Mouse (Mus musculus): ENCODE results near the gene Sdk2. TPM values are rescaled to one million over a fixed set of nuclear protein-coding genes. Genes with fewer than 3 reads are reported as not detected.

Gene Sdk2
- polyA plus RNA-seq, 1 experiment from 2014 or later, result 0.35 TPM

GRCm38 (mm10) chr11:113750571-113751483, 316.0 kb downstream of the Sdk2 start:
- H3K27me3 ChIP-seq (ENCODE audit: control insufficient read depth, insufficient read depth, low read depth, low read length), result no peaks in the 10 kb centered on the region
- peak overlapping the region; percentile 97 for H3K4me2 ChIP-seq (ENCODE audit: low read depth, low read length)
- peak overlapping the region; percentile 87 for H3K9ac ChIP-seq (ENCODE audit: low read depth, low read length)
- peak overlapping the region; percentile 75 for H3K4me3 ChIP-seq (ENCODE audit: low read depth, low read length)
- ATAC-seq (ENCODE audit: low read depth), result peak; percentile 45
- no peaks in the 10 kb centered on the region for H3K36me3 ChIP-seq (ENCODE audit: control insufficient read depth, insufficient read depth)
- WGBS (ENCODE audit: insufficient replicate concordance), result under 1% methylated on average over 66 of the region's 67 CpGs
- H3K27ac ChIP-seq (ENCODE audit: low read length), result peak overlapping the region; percentile 95
- H3K9me3 ChIP-seq (replicated peaks; ENCODE audit: control insufficient read depth, low read length), result no peaks in the 10 kb centered on the region
- H3K4me1 ChIP-seq (ENCODE audit: control insufficient read depth, low read depth, low read length), result peaks cover 49% of the 10 kb centered on the region

- peaks cover 56% of the 10 kb centered on the region for H3K4me1 ChIP-seq (ENCODE audit: control insufficient read depth, low read depth, low read length)
- peak overlapping the region; percentile 97 for H3K4me2 ChIP-seq (ENCODE audit: low read depth, low read length)
- ATAC-seq (ENCODE audit: low read depth), result peak; percentile 77
- no peaks in the 10 kb centered on the region for H3K27me3 ChIP-seq (ENCODE audit: control insufficient read depth, insufficient read depth, low read depth, low read length)
- WGBS (ENCODE audit: insufficient replicate concordance), result 7% methylated on average over 9 of the region's 9 CpGs
- peak overlapping the region; percentile 75 for H3K4me3 ChIP-seq (ENCODE audit: low read depth, low read length)
- peak overlapping the region; percentile 95 for H3K27ac ChIP-seq (ENCODE audit: low read length)
- no peaks in the 10 kb centered on the region for H3K9me3 ChIP-seq (replicated peaks; ENCODE audit: control insufficient read depth, low read length)
- no peaks in the 10 kb centered on the region for H3K36me3 ChIP-seq (ENCODE audit: control insufficient read depth, insufficient read depth)
- H3K9ac ChIP-seq (ENCODE audit: low read depth, low read length), result peak overlapping the region; percentile 87
These were observed 317.0 kb downstream of the Sdk2 start for GRCm38 (mm10) chr11:113749749-113750351.

- Histone ChIP-seq H3K4me3 (ENCODE audit: low read depth, low read length) (peak overlapping the region; percentile 75), H3K27me3 (ENCODE audit: control insufficient read depth, insufficient read depth, low read depth, low read length) (no peaks in the 10 kb centered on the region), H3K4me1 (ENCODE audit: control insufficient read depth, low read depth, low read length) (peaks cover 56% of the 10 kb centered on the region), H3K9me3 (replicated peaks; ENCODE audit: control insufficient read depth, low read length) (no peaks in the 10 kb centered on the region), H3K4me2 (ENCODE audit: low read depth, low read length) (peak overlapping the region; percentile 97), H3K27ac (ENCODE audit: low read length) (peak overlapping the region; percentile 95), H3K9ac (ENCODE audit: low read depth, low read length) (peak overlapping the region; percentile 87), H3K36me3 (ENCODE audit: control insufficient read depth, insufficient read depth) (peaks cover 4% of the 10 kb centered on the region; the same call in 1 of the 2 replicates)
- WGBS (ENCODE audit: insufficient replicate concordance), result 11% methylated on average over 21 of the region's 21 CpGs
- ATAC-seq (ENCODE audit: low read depth), result peak; percentile 9; the same call in 1 of the 2 replicates
These were observed 317.9 kb downstream of the Sdk2 start for GRCm38 (mm10) chr11:113748797-113749521.

- peaks cover 55% of the 10 kb centered on the region for H3K4me1 ChIP-seq (ENCODE audit: control insufficient read depth, low read depth, low read length)
- no peaks in the 10 kb centered on the region for H3K27me3 ChIP-seq (ENCODE audit: control insufficient read depth, insufficient read depth, low read depth, low read length)
- peak overlapping the region; percentile 38 for H3K9ac ChIP-seq (ENCODE audit: low read depth, low read length)
- 76% methylated on average over 11 of the region's 11 CpGs for WGBS (ENCODE audit: insufficient replicate concordance)
- peak overlapping the region; percentile 95 for H3K27ac ChIP-seq (ENCODE audit: low read length)
- peak overlapping the region; percentile 97 for H3K4me2 ChIP-seq (ENCODE audit: low read depth, low read length)
- peak overlapping the region; percentile 75 for H3K4me3 ChIP-seq (ENCODE audit: low read depth, low read length)
- no peak for ATAC-seq (ENCODE audit: low read depth)
- H3K9me3 ChIP-seq (replicated peaks; ENCODE audit: control insufficient read depth, low read length), result peaks cover 2% of the 10 kb centered on the region
- peaks cover 12% of the 10 kb centered on the region for H3K36me3 ChIP-seq (ENCODE audit: control insufficient read depth, insufficient read depth)
These were observed 319.0 kb downstream of the Sdk2 start for GRCm38 (mm10) chr11:113747725-113748380.

GRCm38 (mm10) chr11:113747056-113747455, 319.8 kb downstream of the Sdk2 start:
- Histone ChIP-seq H3K36me3 (ENCODE audit: control insufficient read depth, insufficient read depth) (peaks cover 13% of the 10 kb centered on the region), H3K4me1 (ENCODE audit: control insufficient read depth, low read depth, low read length) (peaks cover 48% of the 10 kb centered on the region), H3K9ac (ENCODE audit: low read depth, low read length) (peak overlapping the region; percentile 51), H3K27ac (ENCODE audit: low read length) (peak overlapping the region; percentile 58), H3K27me3 (ENCODE audit: control insufficient read depth, insufficient read depth, low read depth, low read length) (no peaks in the 10 kb centered on the region), H3K4me3 (ENCODE audit: low read depth, low read length) (peak overlapping the region; percentile 75), H3K4me2 (ENCODE audit: low read depth, low read length) (peak overlapping the region; percentile 97), H3K9me3 (replicated peaks; ENCODE audit: control insufficient read depth, low read length) (peaks cover 4% of the 10 kb centered on the region)
- WGBS (ENCODE audit: insufficient replicate concordance), result 30% methylated on average over 16 of the region's 16 CpGs
- ATAC-seq (ENCODE audit: low read depth), result no peak

GRCm38 (mm10) chr11:113745961-113746360, 320.9 kb downstream of the Sdk2 start:
- Histone ChIP-seq H3K4me3 (ENCODE audit: low read depth, low read length) (no peak overlapping the region), H3K9ac (ENCODE audit: low read depth, low read length) (no peak overlapping the region), H3K4me2 (ENCODE audit: low read depth, low read length) (no peak overlapping the region), H3K9me3 (replicated peaks; ENCODE audit: control insufficient read depth, low read length) (peaks cover 4% of the 10 kb centered on the region), H3K36me3 (ENCODE audit: control insufficient read depth, insufficient read depth) (peaks cover 13% of the 10 kb centered on the region), H3K4me1 (ENCODE audit: control insufficient read depth, low read depth, low read length) (peaks cover 45% of the 10 kb centered on the region), H3K27me3 (ENCODE audit: control insufficient read depth, insufficient read depth, low read depth, low read length) (no peaks in the 10 kb centered on the region), H3K27ac (ENCODE audit: low read length) (no peak overlapping the region)
- no peak for ATAC-seq (ENCODE audit: low read depth)
- WGBS (ENCODE audit: insufficient replicate concordance), result 72% methylated on average over 4 of the region's 4 CpGs

GRCm38 (mm10) chr11:113742998-113743397, 323.8 kb downstream of the Sdk2 start:
- Histone ChIP-seq H3K4me1 (ENCODE audit: control insufficient read depth, low read depth, low read length) (peaks cover 40% of the 10 kb centered on the region), H3K36me3 (ENCODE audit: control insufficient read depth, insufficient read depth) (peaks cover 13% of the 10 kb centered on the region), H3K4me2 (ENCODE audit: low read depth, low read length) (no peak overlapping the region), H3K4me3 (ENCODE audit: low read depth, low read length) (no peak overlapping the region), H3K27me3 (ENCODE audit: control insufficient read depth, insufficient read depth, low read depth, low read length) (no peaks in the 10 kb centered on the region), H3K9me3 (replicated peaks; ENCODE audit: control insufficient read depth, low read length) (peaks cover 4% of the 10 kb centered on the region), H3K9ac (ENCODE audit: low read depth, low read length) (no peak overlapping the region), H3K27ac (ENCODE audit: low read length) (no peak overlapping the region)
- no peak for ATAC-seq (ENCODE audit: low read depth)
- WGBS (ENCODE audit: insufficient replicate concordance), result 69% methylated on average over 1 of the region's 1 CpGs

GRCm38 (mm10) chr11:113740100-113740499, 326.7 kb downstream of the Sdk2 start:
- 75% methylated on average over 7 of the region's 7 CpGs for whole genome bisulfite sequencing (ENCODE audit: insufficient replicate concordance)
- H3K4me1 ChIP-seq (ENCODE audit: control insufficient read depth, low read depth, low read length), result peaks cover 35% of the 10 kb centered on the region
- no peak for ATAC-seq (ENCODE audit: low read depth)
- H3K4me2 ChIP-seq (ENCODE audit: low read depth, low read length), result no peak overlapping the region
- H3K27me3 ChIP-seq (ENCODE audit: control insufficient read depth, insufficient read depth, low read depth, low read length), result no peaks in the 10 kb centered on the region
- peaks cover 13% of the 10 kb centered on the region for H3K36me3 ChIP-seq (ENCODE audit: control insufficient read depth, insufficient read depth)
- no peak overlapping the region for H3K4me3 ChIP-seq (ENCODE audit: low read depth, low read length)
- H3K9me3 ChIP-seq (replicated peaks; ENCODE audit: control insufficient read depth, low read length), result peaks cover 4% of the 10 kb centered on the region
- H3K9ac ChIP-seq (ENCODE audit: low read depth, low read length), result no peak overlapping the region
- no peak overlapping the region for H3K27ac ChIP-seq (ENCODE audit: low read length)

All from liver, embryonic 16.5 days (tissue).